Mouse (Mus musculus): ENCODE data around the gene Eid2b.

Eid2b gene

GRCm38 (mm10) chr7:28301616-28302433 lies 24.3 kb downstream of the Eid2b start, which contains the start of gene Dll3:
TSS of gene Dll3 (minus strand) at chr7:28302238.
- DNase-seq (ENCODE audit: low spot score in 2 of 2) = no peak

- no peak for DNase-seq (ENCODE audit: low spot score in 2 of 2)
These were observed 28.1 kb downstream of the Eid2b start for GRCm38 (mm10) chr7:28305641-28306040.

- no peak for DNase-seq (ENCODE audit: low spot score in 2 of 2)
These were observed 28.7 kb downstream of the Eid2b start for GRCm38 (mm10) chr7:28306216-28306615.

- no peak for DNase-seq (ENCODE audit: low spot score in 2 of 2)
These were observed 32.2 kb downstream of the Eid2b start for GRCm38 (mm10) chr7:28309737-28310136.

GRCm38 (mm10) chr7:28311151-28311925 lies 33.8 kb downstream of the Eid2b start:
- DNase-seq (ENCODE audit: low spot score in 2 of 2) = peak in 1 of 2 experiments; percentile 7

- DNase-seq (ENCODE audit: low spot score in 2 of 2) = peak; percentile 96 to 97
These were observed 34.5 kb downstream of the Eid2b start, which contains the start of gene Timm50 for GRCm38 (mm10) chr7:28311926-28312543. TSS of gene Timm50 (minus strand) at chr7:28312072.

- DNase-seq (ENCODE audit: low spot score in 2 of 2) = no peak
These were observed 40.5 kb downstream of the Eid2b start for GRCm38 (mm10) chr7:28318036-28318435.

GRCm38 (mm10) chr7:28318714-28319113 lies 41.2 kb downstream of the Eid2b start:
- DNase-seq (ENCODE audit: low spot score in 2 of 2) = no peak

GRCm38 (mm10) chr7:28321974-28322720 lies 44.6 kb downstream of the Eid2b start:
- no peak for DNase-seq (ENCODE audit: low spot score in 2 of 2)

GRCm38 (mm10) chr7:28325293-28325692 lies 47.8 kb downstream of the Eid2b start:
- no peak for DNase-seq (ENCODE audit: low spot score in 2 of 2)

GRCm38 (mm10) chr7:28326457-28326856 lies 48.9 kb downstream of the Eid2b start:
- DNase-seq (ENCODE audit: low spot score in 2 of 2) = no peak

GRCm38 (mm10) chr7:28328260-28328659 lies 50.7 kb downstream of the Eid2b start:
- DNase-seq (ENCODE audit: low spot score in 2 of 2) = no peak
